Comparison of ENCODE assay signal across 12 mouse cellular contexts in genomic region chr11:97365556-97365955, GRCm38 (mm10). TPM values are rescaled to one million over a fixed set of nuclear protein-coding genes. Genes with fewer than 3 reads are reported as not detected.
DNase-seq lines count a peak whose midpoint lies in the region; ATAC-seq lines count a peak whose summit lies in the region.
"Had no signal": no experiment of that assay in that cellular context is flagged by ENCODE, and none has a peak within 500 bp of the region (broad histone marks: within the 10 kb centered on the region; RNA-seq: fewer than 3 reads in every experiment).

No protein-coding gene starts in this region.

- intact Hi-C loops in heart, postnatal 14 days (cut with DNase I), result no loop called here

- 56% methylated on average over 1 of the region's 1 CpGs for WGBS in heart, embryonic 13.5 days
- WGBS in forebrain, embryonic 14.5 days, result 71% methylated on average over 1 of the region's 1 CpGs
- WGBS in midbrain, embryonic 10.5 days, result 85% methylated on average over 1 of the region's 1 CpGs

- ATAC-seq in heart, embryonic 13.5 days (ENCODE audit: extremely low read depth, insufficient number of reproducible peaks, low FRiP score, low TSS enrichment), result no peak
- ATAC-seq in forebrain, embryonic 14.5 days, result no peak
- ATAC-seq: activated CD4-positive, CD25-positive, alpha-beta regulatory T cell, adult 4 months had no signal

- H3K9ac ChIP-seq in heart, embryonic 13.5 days, result peak overlapping the region; percentile 100
- peak overlapping the region; percentile 88 for H3K9ac ChIP-seq in forebrain, embryonic 14.5 days (ENCODE audit: low read length)

- H3K4me1 ChIP-seq in heart, embryonic 13.5 days, result peaks cover 57% of the 10 kb centered on the region
- peaks cover 31% of the 10 kb centered on the region for H3K4me1 ChIP-seq in forebrain, embryonic 14.5 days (ENCODE audit: control insufficient read depth, insufficient read depth, low read length)
- H3K4me1 ChIP-seq in midbrain, embryonic 10.5 days, result peaks cover 35% of the 10 kb centered on the region

- peak overlapping the region; percentile 77 for H3K4me2 ChIP-seq in heart, embryonic 13.5 days
- peak overlapping the region; percentile 89 for H3K4me2 ChIP-seq in forebrain, embryonic 14.5 days (ENCODE audit: low read length)

- H3K27me3 ChIP-seq in heart, embryonic 13.5 days (replicated peaks), result no peaks in the 10 kb centered on the region
- H3K27me3 ChIP-seq in forebrain, embryonic 14.5 days (replicated peaks; ENCODE audit: control insufficient read depth, insufficient read depth, low read length), result no peaks in the 10 kb centered on the region
- no peaks in the 10 kb centered on the region for H3K27me3 ChIP-seq in midbrain, embryonic 10.5 days (ENCODE audit: low read depth, poor library complexity, severe bottlenecking)
- H3K27me3 ChIP-seq: megakaryocyte, embryonic 14.5 days had no signal

- no peak for DNase-seq in heart, postnatal 14 days
- DNase-seq in brain, adult 2 months (ENCODE audit: low read depth, low spot score), result peak; percentile 70
- no peak for DNase-seq in forebrain, embryonic 14.5 days (ENCODE audit: low spot score)
- no peak for DNase-seq in midbrain, embryonic 10.5 days (ENCODE audit: low spot score)
- DNase-seq in ovary, adult 18-20 months (ENCODE audit: low spot score), result no peak
- no peak for DNase-seq in layer of hippocampus, postnatal 10 days (ENCODE audit: low spot score in 2 of 2)
- DNase-seq in adrenal gland, postnatal 36 days, result no peak
- DNase-seq: cerebellum, adult 8-10 months; kidney, adult 11 months had no signal

- peaks cover 8% of the 10 kb centered on the region; the same call in 1 of the 2 replicates for H3K36me3 ChIP-seq in heart, embryonic 13.5 days
- 0 out of 2 replicates have a peak, but pooled peaks cover 3% of the 10 kb centered on the region for H3K36me3 ChIP-seq in forebrain, embryonic 14.5 days (ENCODE audit: control insufficient read depth, insufficient read depth, low read length)
- peaks cover 14% of the 10 kb centered on the region; the same call in 1 of the 2 replicates for H3K36me3 ChIP-seq in midbrain, embryonic 10.5 days

- H3K9me3 ChIP-seq in heart, embryonic 13.5 days, result no peaks in the 10 kb centered on the region
- H3K9me3 ChIP-seq in forebrain, embryonic 14.5 days (replicated peaks; ENCODE audit: control insufficient read depth, low read length), result no peaks in the 10 kb centered on the region
- no peaks in the 10 kb centered on the region for H3K9me3 ChIP-seq in midbrain, embryonic 10.5 days (replicated peaks)
- H3K9me3 ChIP-seq: megakaryocyte, embryonic 14.5 days had no signal

- no peak overlapping the region for H3K27ac ChIP-seq in heart, embryonic 13.5 days (replicated peaks)
- no peak overlapping the region for H3K27ac ChIP-seq in forebrain, embryonic 14.5 days (ENCODE audit: low read depth, low read length)
- no peak overlapping the region for H3K27ac ChIP-seq in midbrain, embryonic 10.5 days (replicated peaks)

- peak overlapping the region; percentile 99; the same call in 1 of the 2 replicates for H3K4me3 ChIP-seq in heart, embryonic 13.5 days
- peak overlapping the region; percentile 70; the same call in 1 of the 2 replicates for H3K4me3 ChIP-seq in forebrain, embryonic 14.5 days (ENCODE audit: low read depth, low read length)
- H3K4me3 ChIP-seq in midbrain, embryonic 10.5 days, result peak overlapping the region; percentile 100; the same call in 1 of the 2 replicates

RNA-seq across cellular contexts. Expression of gene Socs7, which starts 3.2 kb away (rescaled TPM):
- polyA plus RNA-seq in heart, embryonic 13.5 days (2015; fragmentation: Nextera tagmentation; extraction: Ambion mirVana), result 3.2 and 3.4 TPM in 2 replicates
- total RNA-seq in heart, postnatal 14 days (2021), result 10 to 100 TPM; 16.1 to 19.6 TPM
- polyA plus RNA-seq in forebrain, embryonic 14.5 days (2014; fragmentation: Nextera tagmentation; extraction: Ambion mirVana), result 5.7 and 5.9 TPM in 2 replicates
- 3.6 and 4.6 TPM in 2 replicates for polyA plus RNA-seq in midbrain, embryonic 10.5 days (2016; fragmentation: Nextera tagmentation; extraction: Ambion mirVana)
- 10 to 100 TPM; 69.2 to 72.6 TPM for total RNA-seq in layer of hippocampus, postnatal 10 days (2021)
- 10 to 100 TPM; 20.6 to 22.1 TPM for total RNA-seq in adrenal gland, postnatal 36 days (2021)

RNA-seq across cellular contexts. Expression of gene Gpr179, which starts 13.7 kb away (rescaled TPM):
- polyA plus RNA-seq in heart, embryonic 13.5 days (2015; fragmentation: Nextera tagmentation; extraction: Ambion mirVana), result 0.03 and 0.04 TPM in 2 replicates
- under 1 TPM; 0.02 to 0.05 TPM for total RNA-seq in heart, postnatal 14 days (2021)
- polyA plus RNA-seq in forebrain, embryonic 14.5 days (2014; fragmentation: Nextera tagmentation; extraction: Ambion mirVana), result 0.20 and 0.34 TPM in 2 replicates
- polyA plus RNA-seq in midbrain, embryonic 10.5 days (2016; fragmentation: Nextera tagmentation; extraction: Ambion mirVana), result 0.05 and 0.09 TPM in 2 replicates
- under 1 TPM; 0.34 to 0.42 TPM for total RNA-seq in layer of hippocampus, postnatal 10 days (2021)
- 1 to 10 TPM in 1 of 2 experiments, under 1 TPM in 1; 0.93 to 1.2 TPM for total RNA-seq in adrenal gland, postnatal 36 days (2021)

RNA-seq across cellular contexts. Expression of gene Arhgap23, which starts 49.8 kb away (rescaled TPM):
- 6.6 and 6.9 TPM in 2 replicates for polyA plus RNA-seq in heart, embryonic 13.5 days (2015; fragmentation: Nextera tagmentation; extraction: Ambion mirVana)
- 10 to 100 TPM; 24.8 to 25.1 TPM for total RNA-seq in heart, postnatal 14 days (2021)
- polyA plus RNA-seq in forebrain, embryonic 14.5 days (2014; fragmentation: Nextera tagmentation; extraction: Ambion mirVana), result 5.4 and 6.3 TPM in 2 replicates
- polyA plus RNA-seq in midbrain, embryonic 10.5 days (2016; fragmentation: Nextera tagmentation; extraction: Ambion mirVana), result 1.9 and 2.3 TPM in 2 replicates
- 10 to 100 TPM; 73.3 to 77.4 TPM for total RNA-seq in layer of hippocampus, postnatal 10 days (2021)
- 10 to 100 TPM; 28.6 to 37.3 TPM for total RNA-seq in adrenal gland, postnatal 36 days (2021)
- polyA plus RNA-seq: activated CD4-positive, CD25-positive, alpha-beta regulatory T cell, adult 4 months had no signal

RNA-seq across cellular contexts. Expression of gene Mrpl45, which starts 50.0 kb away (rescaled TPM):
- polyA plus RNA-seq in heart, embryonic 13.5 days (2015; fragmentation: Nextera tagmentation; extraction: Ambion mirVana), result 51.7 and 56.7 TPM in 2 replicates
- 10 to 100 TPM; 42.7 to 51.2 TPM for total RNA-seq in heart, postnatal 14 days (2021)
- 42.2 and 43.4 TPM in 2 replicates for polyA plus RNA-seq in forebrain, embryonic 14.5 days (2014; fragmentation: Nextera tagmentation; extraction: Ambion mirVana)
- 61.7 and 69.5 TPM in 2 replicates for polyA plus RNA-seq in midbrain, embryonic 10.5 days (2016; fragmentation: Nextera tagmentation; extraction: Ambion mirVana)
- total RNA-seq in layer of hippocampus, postnatal 10 days (2021), result 10 to 100 TPM; 22.8 to 23.7 TPM
- 10 to 100 TPM; 31.5 to 32.3 TPM for total RNA-seq in adrenal gland, postnatal 36 days (2021)
